Mouse (Mus musculus) frontal cortex, postnatal 14 days (tissue): ENCODE results near the gene Sdk2.

Experiments used
- DNase-seq, 2 experiments: peaks; one replicate each; pipeline ENCODE4 v3.0.0; 2022; ENCODE audit warnings: low spot score in 2 of 2

Sdk2 gene

GRCm38 (mm10) chr11:113791357-113792215 lies 275.3 kb downstream of the Sdk2 start:
- peak in 1 of 2 experiments; percentile 72 for DNase-seq

- DNase-seq, result no peak
Measured at GRCm38 (mm10) chr11:113789101-113789500, 277.7 kb downstream of the Sdk2 start.

GRCm38 (mm10) chr11:113788183-113788789 lies 278.6 kb downstream of the Sdk2 start:
- DNase-seq, result no peak

GRCm38 (mm10) chr11:113787432-113788182 lies 279.2 kb downstream of the Sdk2 start:
- DNase-seq, result no peak

- DNase-seq, result no peak
Measured at GRCm38 (mm10) chr11:113787009-113787408, 279.8 kb downstream of the Sdk2 start.

- no peak for DNase-seq
Measured at GRCm38 (mm10) chr11:113786395-113786794, 280.5 kb downstream of the Sdk2 start.

- peak; percentile 55 to 73 for DNase-seq
Measured at GRCm38 (mm10) chr11:113785406-113786171, 281.3 kb downstream of the Sdk2 start.

- DNase-seq, result no peak
Measured at GRCm38 (mm10) chr11:113784656-113785396, 282.0 kb downstream of the Sdk2 start.

GRCm38 (mm10) chr11:113782496-113782895 lies 284.4 kb downstream of the Sdk2 start:
- DNase-seq, result no peak

- DNase-seq, result no peak
Measured at GRCm38 (mm10) chr11:113782006-113782405, 284.8 kb downstream of the Sdk2 start.

GRCm38 (mm10) chr11:113779680-113780041 lies 287.2 kb downstream of the Sdk2 start:
- no peak for DNase-seq

GRCm38 (mm10) chr11:113778733-113779679 lies 287.8 kb downstream of the Sdk2 start:
- DNase-seq, result no peak

GRCm38 (mm10) chr11:113777878-113778464 lies 288.9 kb downstream of the Sdk2 start:
- DNase-seq, result no peak

- DNase-seq, result no peak
Measured at GRCm38 (mm10) chr11:113776851-113777511, 289.9 kb downstream of the Sdk2 start.

GRCm38 (mm10) chr11:113774773-113775172 lies 292.1 kb downstream of the Sdk2 start:
- no peak for DNase-seq

- DNase-seq, result no peak
Measured at GRCm38 (mm10) chr11:113773191-113773590, 293.7 kb downstream of the Sdk2 start.

- DNase-seq, result no peak
Measured at GRCm38 (mm10) chr11:113771187-113771586, 295.7 kb downstream of the Sdk2 start.

GRCm38 (mm10) chr11:113768356-113768755 lies 298.5 kb downstream of the Sdk2 start:
- DNase-seq, result no peak

- DNase-seq, result no peak
Measured at GRCm38 (mm10) chr11:113767285-113767684, 299.6 kb downstream of the Sdk2 start.
